Mouse (Mus musculus) brain, embryonic 14.5 days (tissue): ENCODE measurements at regions not wholly inside any gene's neighbourhood (a gene's known extent, or its start where the extent isn't known, plus 50 kb on each side); places are given as distances from the start of the nearest gene placed in this dataset.

Source experiments
- DNase-seq: peaks from one replicate; pipeline ENCODE4 v3.0.0-alpha.2; 2011; ENCODE audit warnings: low read depth
- CTCF ChIP-seq: fragments of 200-500 bp; IDR thresholded peaks from 2 replicates; pipeline ENCODE4 v1.5.1; 2012; ENCODE audit warnings: inconsistent platforms, mild to moderate bottlenecking, moderate library complexity, borderline replicate concordance; ENCODE audit not compliant: insufficient read depth, insufficient read length; ENCODE audit errors: extremely low read depth
- POLR2A ChIP-seq: fragments of 200-500 bp; IDR thresholded peaks from 2 replicates; pipeline ENCODE4 v1.6.1; 2012; ENCODE audit warnings: mild to moderate bottlenecking, inconsistent platforms, borderline replicate concordance; ENCODE audit not compliant: poor library complexity, insufficient read depth, insufficient read length, severe bottlenecking; ENCODE audit errors: extremely low read depth

- no peak for DNase-seq
- TF ChIP-seq CTCF (no peak), POLR2A (no peak)
These were observed 244.9 kb upstream of the Jmjd1c start for GRCm38 (mm10) chr10:66850972-66851478.

DNA sequence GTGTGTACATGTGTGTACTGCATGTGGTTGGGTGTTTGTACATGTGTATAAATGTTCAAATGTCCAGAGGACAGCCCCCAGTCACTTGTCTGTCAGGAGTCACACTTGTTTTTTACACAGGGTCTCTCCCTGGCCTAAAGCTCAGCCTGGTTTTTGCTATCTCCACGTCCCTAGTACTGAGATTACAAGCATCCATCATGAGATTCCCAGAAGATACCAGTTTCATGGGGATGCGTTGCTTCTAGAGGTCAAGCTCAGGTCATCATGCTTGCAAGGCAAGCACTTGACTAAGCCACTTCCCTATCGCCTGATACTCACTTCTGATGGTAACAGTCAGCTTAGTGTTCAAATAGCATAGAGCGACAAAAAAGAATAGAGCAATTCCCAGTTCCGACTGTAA is 244.1 kb upstream of the Jmjd1c start:
- no peak for DNase-seq

DNA sequence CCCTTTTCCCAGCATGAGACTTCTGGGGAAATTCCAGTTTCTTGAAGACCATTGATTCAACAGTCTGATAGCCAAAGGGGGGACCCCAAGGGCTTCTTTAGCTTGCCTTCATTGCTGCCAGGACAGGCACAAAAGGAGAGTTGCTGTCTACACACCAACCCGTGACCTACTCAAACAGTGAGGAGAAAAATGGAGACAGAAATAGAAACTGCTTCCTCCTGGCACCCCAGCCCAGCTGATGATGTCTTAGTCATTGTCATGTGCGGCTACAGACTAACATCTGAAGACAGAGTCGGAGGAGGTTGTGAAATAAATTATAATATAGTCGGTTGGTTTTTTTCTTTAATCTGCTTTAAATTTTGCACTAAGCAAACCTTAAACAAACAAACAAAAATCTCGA is 243.2 kb upstream of the Jmjd1c start:
- no peak for DNase-seq
- no peak for TF ChIP-seq CTCF
- TF ChIP-seq POLR2A, result no peak

More for the DNA sequence above, 244.1 kb upstream of the Jmjd1c start:
- no peak for TF ChIP-seq POLR2A
- no peak for TF ChIP-seq CTCF

- peak; percentile 90 for DNase-seq
- TF ChIP-seq CTCF, result peak; percentile 90
- TF ChIP-seq POLR2A, result no peak
These were observed 242.7 kb upstream of the Jmjd1c start for GRCm38 (mm10) chr10:66853258-66853657.

DNA sequence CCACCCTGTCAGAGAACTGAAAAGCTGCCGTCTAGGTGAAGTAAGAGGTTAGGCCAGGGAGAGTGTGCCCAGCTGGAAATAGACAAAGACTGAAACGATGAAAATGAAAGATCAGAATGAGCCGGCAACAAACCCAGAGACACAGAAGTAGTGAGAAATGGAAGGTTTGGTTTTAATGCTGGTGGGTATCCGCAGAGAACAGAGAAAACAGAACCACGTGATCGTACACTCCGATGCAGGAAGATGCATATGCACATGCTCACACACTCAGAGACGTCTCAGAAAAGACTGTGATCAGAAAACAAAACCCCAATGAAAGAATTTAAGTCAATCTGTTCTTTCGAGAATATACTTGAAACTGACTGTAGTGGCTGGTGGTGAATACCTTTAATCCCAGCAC is 241.0 kb upstream of the Jmjd1c start:
- DNase-seq, result no peak
- TF ChIP-seq POLR2A, result no peak
- TF ChIP-seq CTCF, result no peak

DNA sequence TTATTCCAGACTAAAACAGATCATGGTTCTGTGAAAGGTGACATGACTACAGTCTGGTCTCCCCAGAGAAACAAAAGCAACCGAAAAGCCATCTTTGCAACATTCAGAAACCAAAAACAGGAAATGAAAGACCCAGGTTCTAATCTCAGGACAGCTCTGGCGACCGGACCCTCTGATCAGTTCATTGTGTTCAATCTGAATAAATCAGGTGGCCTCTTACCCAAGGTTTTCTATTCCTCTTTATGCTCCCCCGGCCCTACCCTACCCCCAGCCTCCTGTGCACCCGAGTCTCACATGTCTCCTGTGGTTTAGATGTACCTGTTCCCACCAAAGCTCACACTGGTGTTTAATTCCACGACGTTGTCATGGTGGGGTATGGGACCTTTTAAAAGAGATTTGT is 238.6 kb upstream of the Jmjd1c start:
- DNase-seq, result no peak
- TF ChIP-seq POLR2A (no peak), CTCF (no peak)

DNA sequence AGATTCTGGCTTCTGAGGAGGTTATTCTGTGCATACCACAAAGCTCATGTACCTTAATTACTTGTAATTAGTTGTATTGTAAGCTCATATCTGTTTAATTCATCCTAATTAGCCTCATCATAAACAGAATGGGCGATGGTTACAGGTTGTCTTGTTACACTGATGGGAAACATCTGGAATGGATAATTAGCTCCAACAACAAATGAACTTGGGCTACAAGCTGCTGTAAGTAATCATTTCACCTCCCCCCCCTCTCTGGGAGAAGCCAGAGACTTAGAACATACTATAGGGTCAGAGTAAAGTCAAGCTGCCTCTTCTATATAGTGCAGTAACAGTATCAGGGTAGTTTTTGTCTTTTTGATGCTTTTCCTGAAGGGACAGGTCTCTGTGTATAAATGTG is 234.5 kb upstream of the Jmjd1c start:
- TF ChIP-seq CTCF, result no peak
- TF ChIP-seq POLR2A, result no peak
- DNase-seq, result no peak

DNA sequence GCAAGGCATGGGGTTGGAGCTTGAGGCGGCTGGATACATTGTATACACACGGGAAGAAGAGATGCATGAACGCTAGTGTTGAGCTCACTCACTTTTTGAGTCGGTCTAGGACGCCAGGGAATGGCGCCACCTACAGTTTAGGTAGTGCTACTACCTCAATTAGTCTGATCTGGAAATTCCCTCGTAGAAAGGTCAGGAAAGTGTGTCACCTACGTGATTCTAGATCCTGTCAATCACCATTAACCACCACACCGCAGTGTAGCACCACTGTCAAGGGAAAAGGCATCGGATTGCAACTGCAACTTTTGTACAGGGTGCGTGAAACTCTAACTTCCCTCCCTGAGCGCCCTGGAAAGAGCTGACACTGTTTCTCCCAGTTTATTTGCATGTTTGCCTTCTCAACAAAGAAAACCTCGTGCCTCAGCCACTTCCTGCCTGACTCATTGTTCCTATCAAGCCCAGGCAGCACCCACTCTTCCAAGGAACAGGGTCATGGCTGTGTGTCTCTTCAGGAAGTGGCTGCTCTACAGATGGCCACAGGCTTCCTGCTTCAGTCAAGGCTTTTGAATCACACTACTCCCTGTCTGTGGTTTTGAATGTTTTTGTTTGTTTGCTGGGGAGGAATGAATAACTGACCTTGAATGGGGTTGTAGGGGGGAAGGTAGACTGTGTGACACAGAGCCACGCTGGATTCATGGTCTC is 231.6 kb upstream of the Jmjd1c start:
- TF ChIP-seq POLR2A (no peak), CTCF (peak; percentile 48; the same call in 1 of the 2 replicates)
- DNase-seq, result peak; percentile 23

GRCm38 (mm10) chr10:66865010-66865582 is 230.8 kb upstream of the Jmjd1c start:
- TF ChIP-seq POLR2A, result no peak
- no peak for TF ChIP-seq CTCF
- no peak for DNase-seq

DNA sequence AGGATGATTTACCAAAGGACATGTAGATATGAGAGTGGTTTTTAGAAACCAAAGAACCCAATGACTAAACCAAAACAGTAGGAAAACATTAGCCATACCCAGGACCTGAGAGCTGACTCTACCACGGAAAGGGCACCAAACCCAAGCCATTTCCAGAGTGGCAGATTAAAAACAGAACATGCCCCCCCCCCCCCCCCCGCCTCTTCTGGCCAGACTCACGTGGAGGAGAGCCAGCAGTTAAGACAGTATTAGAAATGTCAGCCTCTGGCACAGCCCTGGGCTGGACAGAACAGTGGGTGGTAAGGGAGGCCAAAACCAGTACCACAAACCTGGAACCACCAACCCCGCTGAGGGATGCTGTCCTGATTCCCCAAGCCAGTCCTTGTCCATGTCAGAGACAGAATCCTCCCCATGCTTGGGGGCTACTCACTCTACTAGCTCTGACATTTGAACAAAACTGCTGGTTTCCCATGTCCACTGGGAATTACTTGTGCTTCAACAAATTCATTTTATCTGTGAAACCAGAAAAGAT is 224.7 kb upstream of the Jmjd1c start:
- DNase-seq, result no peak
- TF ChIP-seq POLR2A (no peak), CTCF (no peak)

- no peak for TF ChIP-seq CTCF
- no peak for TF ChIP-seq POLR2A
- DNase-seq, result no peak
These were observed 224.3 kb upstream of the Jmjd1c start for GRCm38 (mm10) chr10:66871673-66872072.

DNA sequence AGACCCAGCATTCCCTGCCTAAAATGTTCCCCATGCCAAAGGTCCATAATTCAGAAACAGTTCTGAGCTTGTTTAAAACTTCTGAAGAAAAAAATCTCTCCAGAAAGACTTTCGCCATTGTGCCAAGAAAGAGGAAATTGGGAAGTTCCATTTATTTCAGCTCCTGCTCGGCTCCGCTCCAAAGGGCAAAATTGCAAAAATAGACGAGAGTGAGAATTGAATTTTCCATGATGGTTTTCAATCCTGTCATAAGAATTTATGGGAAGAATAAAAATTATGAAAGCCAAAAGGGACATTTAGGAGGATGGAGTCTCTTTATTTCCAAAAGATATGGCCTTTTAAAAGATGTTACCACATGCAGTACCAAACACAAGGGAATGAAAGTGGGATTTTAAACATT is 222.5 kb upstream of the Jmjd1c start:
- no peak for DNase-seq
- TF ChIP-seq POLR2A, result no peak
- no peak for TF ChIP-seq CTCF

DNA sequence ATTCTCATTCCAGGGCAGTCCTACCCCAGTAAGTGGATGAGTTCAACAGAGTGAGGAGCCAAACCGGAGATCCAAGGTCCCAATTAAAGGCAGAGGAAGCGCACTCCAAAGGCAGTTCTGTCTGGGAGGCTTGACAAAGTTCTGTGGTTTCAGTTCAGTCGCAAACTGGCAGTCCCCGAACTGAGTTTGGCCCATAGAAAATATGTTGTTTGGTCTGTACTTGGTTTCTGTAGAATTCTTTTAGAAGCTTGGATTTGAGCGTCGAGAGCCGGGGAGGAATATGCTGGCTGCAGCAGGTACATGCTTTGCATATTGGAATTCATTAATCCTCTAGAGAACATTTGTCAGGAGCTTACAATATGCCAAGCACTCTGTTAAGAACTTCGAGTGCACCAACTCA is 216.9 kb upstream of the Jmjd1c start:
- DNase-seq, result no peak
- TF ChIP-seq CTCF, result no peak
- no peak for TF ChIP-seq POLR2A

GRCm38 (mm10) chr10:66882825-66883224 is 213.1 kb upstream of the Jmjd1c start:
- TF ChIP-seq CTCF (no peak), POLR2A (no peak)
- no peak for DNase-seq
